In the genomic region with DNA sequence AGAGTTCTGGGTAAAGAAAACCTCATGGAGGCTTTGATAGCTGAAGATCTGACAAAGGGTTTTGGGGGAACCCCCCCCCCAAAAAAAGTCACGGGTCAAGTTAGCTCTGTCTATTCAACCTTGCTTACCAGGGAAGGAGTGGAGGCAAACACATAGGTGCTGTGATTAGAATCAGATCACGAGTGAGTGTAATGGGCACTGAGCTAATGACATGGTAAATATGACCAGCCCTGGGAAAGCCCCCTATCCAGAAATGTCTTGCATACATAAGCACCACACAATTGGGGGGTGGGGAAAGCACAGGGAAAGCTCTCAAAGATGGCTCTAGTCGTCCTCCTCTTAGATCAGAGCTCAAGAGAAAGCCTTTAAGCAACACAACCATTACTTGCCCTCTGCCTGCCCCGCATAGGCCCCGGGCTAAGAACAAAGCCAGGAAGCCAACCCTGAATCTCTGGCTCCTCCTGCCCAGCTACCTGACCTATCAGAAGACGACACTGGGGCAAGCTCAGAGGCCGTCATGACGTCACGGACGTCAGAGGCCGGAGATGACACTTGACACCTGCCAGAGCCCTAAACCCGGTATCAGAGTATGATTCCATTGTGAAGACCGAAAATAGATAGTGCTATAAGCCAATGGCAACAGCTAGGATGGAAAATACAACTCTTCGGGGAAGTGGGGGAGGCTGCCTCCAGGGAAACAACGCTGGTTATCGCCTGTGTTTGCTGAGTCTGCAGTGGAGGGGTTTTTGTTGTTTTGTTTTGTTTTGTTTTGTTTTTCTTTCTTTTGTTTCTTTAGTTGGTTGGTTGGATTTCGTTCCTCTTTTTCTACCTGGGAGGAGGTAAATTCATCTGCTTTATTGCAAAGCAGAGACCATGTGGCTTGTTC, we compare ENCODE assay signal across 12 mouse cellular contexts. TPM values are rescaled to one million over a fixed set of nuclear protein-coding genes. Genes with fewer than 3 reads are reported as not detected.
DNase-seq lines count a peak whose midpoint lies in the region; ATAC-seq and TF ChIP-seq lines count a peak whose summit lies in the region.
"Had no signal": no experiment of that assay in that cellular context is flagged by ENCODE, and none has a peak within 500 bp of the region (broad histone marks: within the 10 kb centered on the region; RNA-seq: fewer than 3 reads in every experiment).

No protein-coding gene starts in this region.

- TF ChIP-seq CTCF in testis, adult 2 months (IDR thresholded peaks at IDR 0.05; ENCODE audit: control insufficient read depth, insufficient read depth, insufficient replicate concordance, low read depth, low read length): no peak
- no peak for TF ChIP-seq CTCF in gastrocnemius, adult 2 months (IDR thresholded peaks at IDR 0.05)

- DNase-seq in testis, postnatal 10 days (ENCODE audit: low spot score): no peak
- peak; percentile 13 for DNase-seq in embryonic facial prominence, embryonic 14.5 days (ENCODE audit: low spot score)
- peak; percentile 43 for DNase-seq in heart, postnatal 25 days (ENCODE audit: low spot score)
- peak; percentile 15 for DNase-seq in testis, postnatal 14 days (ENCODE audit: low spot score)
- no peak for DNase-seq in Muller cell, postnatal 12 days (ENCODE audit: inconsistent ontology term)
- no peak for DNase-seq in spleen, postnatal 10 days (ENCODE audit: low spot score in 2 of 2)
- DNase-seq in gastrocnemius, adult 2 months: no peak
- DNase-seq: thymus, postnatal 36 days had no signal

- no peaks in the 10 kb centered on the region for H3K36me3 ChIP-seq in testis, adult 2 months (ENCODE audit: control insufficient read depth, insufficient read depth, low read length)
- H3K36me3 ChIP-seq in embryonic facial prominence, embryonic 14.5 days (ENCODE audit: control insufficient read depth, insufficient read depth, low read length): no peaks in the 10 kb centered on the region
- H3K36me3 ChIP-seq: liver, embryonic 15.5 days had no signal

- H3K4me2 ChIP-seq in embryonic facial prominence, embryonic 14.5 days (ENCODE audit: low read depth, low read length): no peak overlapping the region
- H3K4me2 ChIP-seq: liver, embryonic 15.5 days had no signal

- H3K4me1 ChIP-seq in testis, adult 2 months (ENCODE audit: control insufficient read depth, insufficient read depth, low read length): peaks cover 5% of the 10 kb centered on the region
- no peaks in the 10 kb centered on the region for H3K4me1 ChIP-seq in embryonic facial prominence, embryonic 14.5 days (ENCODE audit: control insufficient read depth, insufficient read depth, low read length)
- H3K4me1 ChIP-seq: liver, embryonic 15.5 days had no signal

- intact Hi-C loops in heart, postnatal 25 days (cut with DNase I): no loop called here
- intact Hi-C loops in gastrocnemius, adult 2 months (cut with DNase I): no loop called here

- ATAC-seq in embryonic facial prominence, embryonic 14.5 days (ENCODE audit: low read depth): no peak

- H3K9ac ChIP-seq in embryonic facial prominence, embryonic 14.5 days (ENCODE audit: low read depth, low read length): no peak overlapping the region
- H3K9ac ChIP-seq: liver, embryonic 15.5 days had no signal

- WGBS in embryonic facial prominence, embryonic 14.5 days: 46% methylated on average over 17 of the region's 17 CpGs

- peak overlapping the region; percentile 5; the same call in 1 of the 2 replicates for H3K4me3 ChIP-seq in testis, adult 2 months (ENCODE audit: control insufficient read depth, low read depth, low read length)
- no peak overlapping the region for H3K4me3 ChIP-seq in embryonic facial prominence, embryonic 14.5 days (ENCODE audit: low read depth, low read length)
- H3K4me3 ChIP-seq in gastrocnemius, adult 2 months: no peak overlapping the region
- H3K4me3 ChIP-seq: liver, embryonic 15.5 days had no signal

- no peaks in the 10 kb centered on the region for H3K9me3 ChIP-seq in embryonic facial prominence, embryonic 14.5 days (ENCODE audit: control insufficient read depth, low read length)
- H3K9me3 ChIP-seq: liver, embryonic 15.5 days had no signal

- H3K27me3 ChIP-seq in testis, adult 2 months (ENCODE audit: control insufficient read depth, insufficient read depth, low read length): no peaks in the 10 kb centered on the region
- H3K27me3 ChIP-seq in embryonic facial prominence, embryonic 14.5 days (replicated peaks; ENCODE audit: control insufficient read depth, insufficient read depth, low read length): no peaks in the 10 kb centered on the region
- H3K27me3 ChIP-seq: liver, embryonic 15.5 days had no signal

- no peak overlapping the region for H3K27ac ChIP-seq in testis, adult 2 months (ENCODE audit: control insufficient read depth, insufficient read depth, low read depth, low read length)
- H3K27ac ChIP-seq in embryonic facial prominence, embryonic 14.5 days (replicated peaks; ENCODE audit: low read depth, low read length): no peak overlapping the region
- no peak overlapping the region for H3K27ac ChIP-seq in gastrocnemius, adult 2 months
- H3K27ac ChIP-seq: liver, embryonic 15.5 days had no signal

- no peak for TF ChIP-seq POLR2A in testis, adult 2 months (IDR thresholded peaks at IDR 0.05; ENCODE audit: control insufficient read depth, low read depth, low read length)

RNA-seq across cellular contexts. Expression of a gene that starts 16.4 kb away (rescaled TPM):
- polyA plus RNA-seq in testis, adult 2 months (2012; rRNA removed): not detected in 2 replicates
- polyA plus RNA-seq in embryonic facial prominence, embryonic 14.5 days (2014; fragmentation: Nextera tagmentation; extraction: Ambion mirVana): not detected in 2 replicates
- not detected for total RNA-seq in heart, postnatal 25 days (2021)
- total RNA-seq in gastrocnemius, adult 2 months (2021): not detected
- total RNA-seq: common myeloid progenitor, adult 5-6 weeks had no signal
- polyA plus RNA-seq: kidney, embryonic 16.5 days; liver, embryonic 15.5 days had no signal

Comparison
In these comparisons a context has a peak if more than half of its experiments do, and no peak if none do; other contexts are left out.
1. DNase-seq: peak in embryonic facial prominence, embryonic 14.5 days (single experiment), heart, postnatal 25 days (single experiment) and testis, postnatal 14 days (single experiment); none in testis, postnatal 10 days (single experiment), Muller cell, postnatal 12 days (single experiment), spleen, postnatal 10 days (0 of 2) and gastrocnemius, adult 2 months (single experiment).